Mouse (Mus musculus) kidney, postnatal 0 days (tissue): ENCODE measurements at regions not wholly inside any gene's neighbourhood (a gene's known extent, or its start where the extent isn't known, plus 50 kb on each side); places are given as distances from the start of the nearest gene placed in this dataset.
A peak's percentile ranks its signal among the peaks of the same experiment; 100 is the strongest.

Experiments used
- ATAC-seq: fragments of 200-750 bp; cut with Nextera tagmentation; replicated peaks from 2 replicates; pipeline ENCODE4 v1.8.0; 2017; ENCODE audit warnings: low read depth, moderate number of reproducible peaks, moderate TSS enrichment, moderate library complexity; ENCODE audit not compliant: low FRiP score
- DNase-seq: peaks from one replicate; pipeline ENCODE4 v3.0.0-alpha.2; 2016; ENCODE audit warnings: low spot score
- H3K27ac ChIP-seq: fragments of 300-500 bp; sonication (generic); 2 replicates; pipeline ENCODE4 v1.5.1; 2014; ENCODE audit warnings: mild to moderate bottlenecking
- H3K27me3 ChIP-seq: fragments of 300-500 bp; sonication (generic); 2 replicates; pipeline ENCODE4 v1.6.1; 2014; ENCODE audit warnings: low read length, mixed read lengths; ENCODE audit not compliant: insufficient read depth
- H3K36me3 ChIP-seq: fragments of 300-500 bp; sonication (generic); 2 replicates; pipeline ENCODE4 v1.6.1; 2014; ENCODE audit warnings: low read length, mixed read lengths; ENCODE audit not compliant: insufficient read depth
- H3K4me1 ChIP-seq: fragments of 300-500 bp; sonication (generic); replicated peaks from 2 replicates; pipeline ENCODE4 v1.6.1; 2014; ENCODE audit warnings: antibody characterized with exemption, low read length, mixed read lengths; ENCODE audit not compliant: insufficient read depth
- H3K4me2 ChIP-seq: fragments of 300-500 bp; sonication (generic); 2 replicates; pipeline ENCODE4 v1.6.1; 2014; ENCODE audit warnings: mild to moderate bottlenecking, low read length, moderate library complexity, mixed read lengths
- H3K4me3 ChIP-seq: fragments of 300-500 bp; sonication (generic); replicated peaks from 2 replicates; pipeline ENCODE4 v1.5.1; 2014; ENCODE audit warnings: low read depth, low read length
- H3K9ac ChIP-seq: fragments of 300-500 bp; sonication (generic); 2 replicates; pipeline ENCODE4 v1.6.1; 2014; ENCODE audit warnings: low read depth, low read length
- H3K9me3 ChIP-seq: fragments of 300-500 bp; sonication (generic); replicated peaks from 2 replicates; pipeline ENCODE4 v1.6.1; 2016; ENCODE audit warnings: low read length, inconsistent platforms, mixed read lengths
- CTCF ChIP-seq: IDR thresholded peaks from 2 replicates; pipeline ENCODE4 v1.5.1; 2016; ENCODE audit warnings: antibody characterized with exemption, low read depth, mild to moderate bottlenecking, moderate library complexity
- WGBS: fragments of 180-500 bp; shearing (Covaris S2); extraction: QIAGEN DNeasy Blood & Tissue Kit; methylation state at CpG from one replicate; pipeline ENCODE4 v1.1.7; 2014; 5-methylcytosine and 5-hydroxymethylcytosine counted together

- H3K9me3 ChIP-seq: no peaks in the 10 kb centered on the region
- ATAC-seq: no peak
- 52% methylated on average over 9 of the region's 9 CpGs for WGBS
Observed at GRCm38 (mm10) chr1:35457591-35457990, 607.8 kb downstream of the Plekhb2 start.

GRCm38 (mm10) chr1:35465081-35465480, 603.1 kb upstream of the Hs6st1 start:
- WGBS: 49% methylated on average over 3 of the region's 3 CpGs
- Histone ChIP-seq H3K4me3 (no peak overlapping the region), H3K9me3 (no peaks in the 10 kb centered on the region), H3K4me1 (no peaks in the 10 kb centered on the region), H3K27me3 (no peaks in the 10 kb centered on the region), H3K27ac (no peak overlapping the region), H3K4me2 (no peak overlapping the region), H3K9ac (no peak overlapping the region), H3K36me3 (no peaks in the 10 kb centered on the region)
- no peak for ATAC-seq
- DNase-seq: peak; percentile 14
- peak; percentile 56 for TF ChIP-seq CTCF

More at GRCm38 (mm10) chr1:35457591-35457990, 607.8 kb downstream of the Plekhb2 start:
- Histone ChIP-seq H3K9ac (no peak overlapping the region), H3K4me2 (no peak overlapping the region), H3K36me3 (no peaks in the 10 kb centered on the region), H3K27me3 (no peaks in the 10 kb centered on the region), H3K4me3 (no peak overlapping the region), H3K4me1 (no peaks in the 10 kb centered on the region), H3K27ac (no peak overlapping the region)
- no peak for TF ChIP-seq CTCF
- DNase-seq: no peak

- H3K4me1 ChIP-seq: no peaks in the 10 kb centered on the region
- H3K9me3 ChIP-seq: no peaks in the 10 kb centered on the region; the same call in 1 of the 2 replicates
- no peak overlapping the region for H3K27ac ChIP-seq
- no peak for ATAC-seq
- H3K36me3 ChIP-seq: no peaks in the 10 kb centered on the region
- peak; percentile 6 for DNase-seq
- 71% methylated on average over 4 of the region's 4 CpGs for WGBS
- no peak overlapping the region for H3K9ac ChIP-seq
- no peak overlapping the region for H3K4me2 ChIP-seq
- H3K4me3 ChIP-seq: no peak overlapping the region
- H3K27me3 ChIP-seq: no peaks in the 10 kb centered on the region
- TF ChIP-seq CTCF: no peak
Observed at GRCm38 (mm10) chr1:35469185-35469753, 598.9 kb upstream of the Hs6st1 start.

GRCm38 (mm10) chr1:35478262-35478661, 589.9 kb upstream of the Hs6st1 start:
- 94% methylated on average over 1 of the region's 1 CpGs for WGBS
- ATAC-seq: no peak
- H3K9ac ChIP-seq: no peak overlapping the region
- H3K9me3 ChIP-seq: no peaks in the 10 kb centered on the region; the same call in none of the 2 replicates
- H3K4me1 ChIP-seq: no peaks in the 10 kb centered on the region
- no peaks in the 10 kb centered on the region for H3K36me3 ChIP-seq
- DNase-seq: no peak
- H3K4me2 ChIP-seq: no peak overlapping the region
- H3K27ac ChIP-seq: no peak overlapping the region
- no peak overlapping the region for H3K4me3 ChIP-seq
- H3K27me3 ChIP-seq: no peaks in the 10 kb centered on the region
- TF ChIP-seq CTCF: peak; percentile 36; the same call in 1 of the 2 replicates

- Histone ChIP-seq H3K9ac (no peak overlapping the region), H3K27me3 (no peaks in the 10 kb centered on the region), H3K4me3 (no peak overlapping the region), H3K27ac (no peak overlapping the region), H3K36me3 (no peaks in the 10 kb centered on the region), H3K9me3 (no peaks in the 10 kb centered on the region), H3K4me2 (no peak overlapping the region), H3K4me1 (no peaks in the 10 kb centered on the region)
- no peak for ATAC-seq
- 44% methylated on average over 5 of the region's 5 CpGs for WGBS
- TF ChIP-seq CTCF: no peak
- peak; percentile 20 for DNase-seq
Observed at GRCm38 (mm10) chr1:35495963-35496362, 572.2 kb upstream of the Hs6st1 start.

GRCm38 (mm10) chr1:35522951-35523350, 545.2 kb upstream of the Hs6st1 start:
- no peak for DNase-seq
- no peak overlapping the region for H3K9ac ChIP-seq
- H3K4me1 ChIP-seq: 0 out of 2 replicates have a peak, but pooled peaks cover 7% of the 10 kb centered on the region
- 60% methylated on average over 5 of the region's 5 CpGs for WGBS
- TF ChIP-seq CTCF: no peak
- H3K27me3 ChIP-seq: no peaks in the 10 kb centered on the region
- H3K4me2 ChIP-seq: no peak overlapping the region
- H3K9me3 ChIP-seq: no peaks in the 10 kb centered on the region
- H3K27ac ChIP-seq: no peak overlapping the region
- no peaks in the 10 kb centered on the region for H3K36me3 ChIP-seq
- ATAC-seq: no peak
- no peak overlapping the region for H3K4me3 ChIP-seq
